22 mouse cellular contexts compared by ENCODE assay signal in genomic region chr7:112511309-112511708, GRCm38 (mm10).
DNase-seq lines count a peak whose midpoint lies in the region; ATAC-seq and TF ChIP-seq lines count a peak whose summit lies in the region.
"Had no signal": no experiment of that assay in that cellular context is flagged by ENCODE, and none has a peak within 500 bp of the region (broad histone marks: within the 10 kb centered on the region; RNA-seq: fewer than 3 reads in every experiment).

No protein-coding gene starts in this region.

- H3K4me3 ChIP-seq in heart, embryonic 11.5 days (ENCODE audit: low read depth, low read length), result no peak overlapping the region
- H3K4me3 ChIP-seq in kidney, embryonic 15.5 days (replicated peaks), result no peak overlapping the region
- H3K4me3 ChIP-seq in stomach, embryonic 15.5 days (replicated peaks), result no peak overlapping the region
- H3K4me3 ChIP-seq in stomach, postnatal 0 days (ENCODE audit: low read depth, low read length), result no peak overlapping the region
- H3K4me3 ChIP-seq in stomach, embryonic 16.5 days (replicated peaks; ENCODE audit: low read length), result no peak overlapping the region
- H3K4me3 ChIP-seq: forebrain, embryonic 15.5 days; layer of hippocampus, adult 2 months; limb, embryonic 12.5 days; midbrain, embryonic 13.5 days had no signal

- no peaks in the 10 kb centered on the region for H3K27me3 ChIP-seq in heart, embryonic 11.5 days (ENCODE audit: control insufficient read depth, insufficient read depth, low read length)
- no peaks in the 10 kb centered on the region for H3K27me3 ChIP-seq in kidney, embryonic 15.5 days
- H3K27me3 ChIP-seq in stomach, embryonic 15.5 days (replicated peaks), result no peaks in the 10 kb centered on the region
- no peaks in the 10 kb centered on the region for H3K27me3 ChIP-seq in stomach, postnatal 0 days (ENCODE audit: control insufficient read depth, insufficient read depth, low read length)
- no peaks in the 10 kb centered on the region for H3K27me3 ChIP-seq in stomach, embryonic 16.5 days (ENCODE audit: control insufficient read depth, insufficient read depth, low read length)
- H3K27me3 ChIP-seq: forebrain, embryonic 15.5 days; midbrain, embryonic 13.5 days had no signal

- no peaks in the 10 kb centered on the region for H3K9me3 ChIP-seq in heart, embryonic 11.5 days (replicated peaks; ENCODE audit: control insufficient read depth, low read length)
- no peaks in the 10 kb centered on the region for H3K9me3 ChIP-seq in kidney, embryonic 15.5 days (replicated peaks)
- H3K9me3 ChIP-seq in stomach, embryonic 15.5 days, result no peaks in the 10 kb centered on the region
- H3K9me3 ChIP-seq in stomach, postnatal 0 days (ENCODE audit: control insufficient read depth, low read length), result no peaks in the 10 kb centered on the region
- no peaks in the 10 kb centered on the region for H3K9me3 ChIP-seq in stomach, embryonic 16.5 days (replicated peaks; ENCODE audit: control insufficient read depth, low read length)
- H3K9me3 ChIP-seq: forebrain, embryonic 15.5 days; limb, embryonic 12.5 days; midbrain, embryonic 13.5 days had no signal

- 67% methylated on average over 8 of the region's 8 CpGs for WGBS in heart, embryonic 11.5 days (ENCODE audit: insufficient replicate concordance)
- WGBS in kidney, embryonic 15.5 days, result 53% methylated on average over 8 of the region's 8 CpGs
- WGBS in stomach, embryonic 15.5 days, result 54% methylated on average over 8 of the region's 8 CpGs
- WGBS in stomach, postnatal 0 days, result 62% methylated on average over 8 of the region's 8 CpGs
- WGBS in stomach, embryonic 16.5 days, result 56% methylated on average over 8 of the region's 8 CpGs

- no peak overlapping the region for H3K9ac ChIP-seq in heart, embryonic 11.5 days (ENCODE audit: low read depth, low read length)
- no peak overlapping the region for H3K9ac ChIP-seq in kidney, embryonic 15.5 days
- no peak overlapping the region for H3K9ac ChIP-seq in stomach, embryonic 15.5 days
- no peak overlapping the region for H3K9ac ChIP-seq in stomach, postnatal 0 days (ENCODE audit: low read length)
- H3K9ac ChIP-seq in stomach, embryonic 16.5 days (ENCODE audit: low read length), result no peak overlapping the region
- H3K9ac ChIP-seq: forebrain, embryonic 15.5 days; limb, embryonic 12.5 days; midbrain, embryonic 13.5 days had no signal

- 0 out of 2 replicates have a peak overlapping the region, but pooled peaks have one; percentile 29 for H3K27ac ChIP-seq in heart, embryonic 11.5 days (ENCODE audit: low read depth, low read length)
- H3K27ac ChIP-seq in kidney, embryonic 15.5 days, result peak overlapping the region; percentile 66
- peak overlapping the region; percentile 52; the same call in 1 of the 2 replicates for H3K27ac ChIP-seq in stomach, embryonic 15.5 days
- H3K27ac ChIP-seq in stomach, postnatal 0 days (replicated peaks), result no peak overlapping the region
- H3K27ac ChIP-seq in stomach, embryonic 16.5 days (ENCODE audit: low read length), result peak overlapping the region; percentile 36; the same call in 1 of the 2 replicates
- H3K27ac ChIP-seq: forebrain, embryonic 15.5 days; layer of hippocampus, adult 2 months; limb, embryonic 12.5 days; midbrain, embryonic 13.5 days had no signal

- peaks cover 43% of the 10 kb centered on the region for H3K4me1 ChIP-seq in heart, embryonic 11.5 days (ENCODE audit: control insufficient read depth, insufficient read depth, low read length)
- H3K4me1 ChIP-seq in kidney, embryonic 15.5 days, result peaks cover 68% of the 10 kb centered on the region
- H3K4me1 ChIP-seq in stomach, embryonic 15.5 days, result peaks cover 38% of the 10 kb centered on the region
- H3K4me1 ChIP-seq in stomach, postnatal 0 days (replicated peaks; ENCODE audit: control insufficient read depth, insufficient read depth), result peaks cover 12% of the 10 kb centered on the region
- H3K4me1 ChIP-seq in stomach, embryonic 16.5 days (ENCODE audit: control insufficient read depth, insufficient read depth, low read length), result peaks cover 33% of the 10 kb centered on the region

- no peak for TF ChIP-seq CTCF in stomach, postnatal 0 days (IDR thresholded peaks at IDR 0.05; ENCODE audit: low read depth)

- no peak for DNase-seq in heart, adult 8-10 months (ENCODE audit: low spot score)
- no peak for DNase-seq in kidney, adult 8-10 months
- DNase-seq in stomach, postnatal 0 days (ENCODE audit: low spot score), result no peak
- DNase-seq in layer of hippocampus, adult 9-10 months (ENCODE audit: low spot score), result no peak
- DNase-seq: adrenal gland, postnatal 25 days; cerebellum, adult 11 months; gastrocnemius, postnatal 14 days; heart, adult 18-20 months; heart, postnatal 10 days; kidney, adult 9 months; layer of hippocampus, postnatal 36 days; lung, adult 2 months had no signal

- no peaks in the 10 kb centered on the region for H3K36me3 ChIP-seq in heart, embryonic 11.5 days (ENCODE audit: control insufficient read depth, insufficient read depth, low read length)
- H3K36me3 ChIP-seq in kidney, embryonic 15.5 days, result no peaks in the 10 kb centered on the region
- no peaks in the 10 kb centered on the region for H3K36me3 ChIP-seq in stomach, embryonic 15.5 days
- H3K36me3 ChIP-seq in stomach, postnatal 0 days (ENCODE audit: control insufficient read depth, insufficient read depth, low read length), result no peaks in the 10 kb centered on the region
- no peaks in the 10 kb centered on the region for H3K36me3 ChIP-seq in stomach, embryonic 16.5 days (ENCODE audit: control insufficient read depth, insufficient read depth, low read length)
- H3K36me3 ChIP-seq: forebrain, embryonic 15.5 days; limb, embryonic 12.5 days; midbrain, embryonic 13.5 days had no signal

- no peak for TF ChIP-seq EP300 in stomach, postnatal 0 days (optimal IDR thresholded peaks at IDR 0.05)

- no peak overlapping the region for H3K4me2 ChIP-seq in heart, embryonic 11.5 days
- H3K4me2 ChIP-seq in kidney, embryonic 15.5 days, result no peak overlapping the region
- no peak overlapping the region for H3K4me2 ChIP-seq in stomach, embryonic 15.5 days
- no peak overlapping the region for H3K4me2 ChIP-seq in stomach, postnatal 0 days (replicated peaks; ENCODE audit: low read depth)
- no peak overlapping the region for H3K4me2 ChIP-seq in stomach, embryonic 16.5 days (ENCODE audit: low read depth, low read length)
- H3K4me2 ChIP-seq: forebrain, embryonic 15.5 days; limb, embryonic 12.5 days; liver, embryonic 11.5 days; midbrain, embryonic 13.5 days had no signal

- no peak for ATAC-seq in heart, embryonic 11.5 days (replicated peaks; ENCODE audit: insufficient number of reproducible peaks, low FRiP score, low TSS enrichment)
- ATAC-seq in kidney, embryonic 15.5 days (replicated peaks; ENCODE audit: low FRiP score), result no peak
- ATAC-seq in stomach, embryonic 15.5 days (ENCODE audit: insufficient read depth, low FRiP score, low read depth), result no peak
- ATAC-seq in stomach, postnatal 0 days (ENCODE audit: low FRiP score, low TSS enrichment), result no peak
- no peak for ATAC-seq in stomach, embryonic 16.5 days (ENCODE audit: insufficient read depth, low FRiP score)
- ATAC-seq: CD4-positive, CD25-positive, alpha-beta regulatory T cell, adult 4 months; forebrain, embryonic 15.5 days; midbrain, embryonic 13.5 days had no signal
